Mouse (Mus musculus) gastrocnemius, adult 2 months (tissue): Measurements from ENCODE around the gene Trim47. TPM values are rescaled to one million over a fixed set of nuclear protein-coding genes. Genes with fewer than 3 reads are reported as not detected.

Source experiments
- DNase-seq: peaks from one replicate; pipeline ENCODE4 v3.0.0; 2022
- H3K27ac ChIP-seq: fragments of 200-600 bp; 2 replicates; pipeline ENCODE4 v1.8.1; 2022; ENCODE audit warnings: mild to moderate bottlenecking
- H3K4me3 ChIP-seq: fragments of 200-600 bp; 2 replicates; pipeline ENCODE4 v1.8.1; 2022; ENCODE audit warnings: mild to moderate bottlenecking, moderate library complexity
- CTCF ChIP-seq: fragments of 200-600 bp; IDR thresholded peaks from 2 replicates; pipeline ENCODE4 v1.8.1; 2022; ENCODE audit warnings: antibody characterized with exemption, mild to moderate bottlenecking, moderate library complexity
- intact Hi-C: fragments of 180-260 bp; cut with DNase I; formaldehyde crosslinking; loops from one replicate; pipeline ENCODE4 v1.15.1; 2025
- total RNA-seq, 2 experiments: library from RNA; stranded (reverse); gene quantifications; 2 replicates each; pipeline ENCODE4 v1.2.3; 2021

The Trim47 gene
- total RNA-seq, 2 experiments from 2014 or later, result 6.0 to 12.2 TPM

- intact Hi-C loops, result no loop called here
- no peak for TF ChIP-seq CTCF
- DNase-seq, result peak; percentile 16
- H3K4me3 ChIP-seq, result no peak overlapping the region
- no peak overlapping the region for H3K27ac ChIP-seq
These were observed 50.2 kb downstream of the Trim47 start for GRCm38 (mm10) chr11:116076836-116077235.

DNA sequence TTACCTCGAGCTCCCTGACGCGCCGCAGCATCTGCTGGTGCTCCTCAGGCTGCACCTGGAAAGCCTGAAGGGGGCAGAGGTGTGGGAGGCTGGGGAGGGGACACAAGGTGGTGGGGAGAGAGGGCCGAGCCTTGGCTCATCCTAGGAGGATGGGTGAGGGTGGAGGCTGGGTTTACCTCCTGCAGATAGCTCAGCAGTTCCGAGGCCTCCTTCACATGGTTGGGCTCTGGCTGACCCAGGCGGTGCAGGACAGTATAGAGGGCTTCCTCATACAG is 50.8 kb downstream of the Trim47 start:
- no peak for TF ChIP-seq CTCF
- no peak overlapping the region for H3K27ac ChIP-seq
- intact Hi-C loops, result no loop called here
- no peak overlapping the region for H3K4me3 ChIP-seq
- peak; percentile 20 for DNase-seq

- no peak overlapping the region for H3K4me3 ChIP-seq
- TF ChIP-seq CTCF, result no peak
- intact Hi-C loops, result no loop called here
- peak; percentile 17 for DNase-seq
- H3K27ac ChIP-seq, result no peak overlapping the region
These were observed 51.3 kb downstream of the Trim47 start for GRCm38 (mm10) chr11:116075539-116076265.

DNA sequence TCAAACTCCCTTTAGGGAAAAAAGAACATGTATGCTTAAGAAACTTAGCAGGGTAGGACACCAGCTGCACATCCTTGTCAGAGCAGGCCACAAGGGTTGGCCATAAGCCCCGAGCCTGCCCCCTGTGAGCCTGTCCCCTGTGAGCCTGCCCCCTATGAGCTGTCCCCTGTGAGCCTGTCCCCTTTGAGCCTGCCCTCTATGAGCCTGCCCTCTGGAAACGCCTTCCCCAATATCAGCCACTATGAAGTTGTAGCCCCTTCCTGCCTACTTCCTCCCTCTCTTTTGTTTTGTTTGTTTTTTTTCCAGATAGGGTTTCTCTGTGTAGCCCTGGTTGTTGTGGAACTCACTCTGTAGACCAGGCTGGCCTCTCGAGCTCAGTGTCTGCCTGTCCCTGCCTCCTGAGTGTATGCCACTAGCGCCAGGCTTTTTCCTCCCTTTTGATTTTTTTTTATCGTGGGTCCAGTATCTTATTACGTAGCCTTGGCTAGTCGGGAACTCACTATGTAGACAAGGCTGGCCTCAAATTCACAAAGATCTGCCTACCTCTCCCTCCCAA is 52.5 kb downstream of the Trim47 start:
- intact Hi-C loops, result no loop called here
- no peak for TF ChIP-seq CTCF
- peak; percentile 12 for DNase-seq

GRCm38 (mm10) chr11:116072608-116073007 is 54.4 kb downstream of the Trim47 start:
- DNase-seq, result peak; percentile 11
- TF ChIP-seq CTCF, result no peak
- H3K4me3 ChIP-seq, result no peak overlapping the region
- no peak overlapping the region for H3K27ac ChIP-seq
- intact Hi-C loops, result no loop called here

More for the DNA sequence above, 52.5 kb downstream of the Trim47 start:
- H3K4me3 ChIP-seq, result no peak overlapping the region
- H3K27ac ChIP-seq, result no peak overlapping the region

- no peak overlapping the region for H3K27ac ChIP-seq
- H3K4me3 ChIP-seq, result no peak overlapping the region
- intact Hi-C loops, result no loop called here
- DNase-seq, result peak; percentile 22
- TF ChIP-seq CTCF, result peak; percentile 45
These were observed 55.5 kb downstream of the Trim47 start for GRCm38 (mm10) chr11:116071510-116071909.

DNA sequence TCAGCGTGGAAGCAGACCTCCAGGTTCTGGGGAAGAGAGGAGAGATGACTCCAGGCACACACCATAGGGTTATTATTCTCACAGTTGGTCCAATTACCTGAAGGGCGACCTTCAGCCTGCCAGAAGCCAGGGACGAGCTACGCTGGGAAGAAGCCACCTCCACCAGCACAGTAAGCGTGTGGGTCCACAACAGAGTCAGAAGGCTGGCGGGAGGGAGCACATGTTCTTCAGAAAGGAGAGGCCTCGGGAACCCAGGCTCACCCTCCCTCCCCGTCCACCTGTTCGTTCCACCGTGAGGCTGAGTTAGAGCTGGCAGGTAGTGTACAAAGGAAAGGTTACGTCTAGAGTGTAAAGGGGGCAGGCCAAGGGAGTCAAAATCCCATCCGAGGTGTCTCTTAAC is 61.7 kb downstream of the Trim47 start:
- H3K27ac ChIP-seq, result no peak overlapping the region
- TF ChIP-seq CTCF, result no peak
- no peak for DNase-seq
- intact Hi-C loops, result no loop called here
- no peak overlapping the region for H3K4me3 ChIP-seq

DNA sequence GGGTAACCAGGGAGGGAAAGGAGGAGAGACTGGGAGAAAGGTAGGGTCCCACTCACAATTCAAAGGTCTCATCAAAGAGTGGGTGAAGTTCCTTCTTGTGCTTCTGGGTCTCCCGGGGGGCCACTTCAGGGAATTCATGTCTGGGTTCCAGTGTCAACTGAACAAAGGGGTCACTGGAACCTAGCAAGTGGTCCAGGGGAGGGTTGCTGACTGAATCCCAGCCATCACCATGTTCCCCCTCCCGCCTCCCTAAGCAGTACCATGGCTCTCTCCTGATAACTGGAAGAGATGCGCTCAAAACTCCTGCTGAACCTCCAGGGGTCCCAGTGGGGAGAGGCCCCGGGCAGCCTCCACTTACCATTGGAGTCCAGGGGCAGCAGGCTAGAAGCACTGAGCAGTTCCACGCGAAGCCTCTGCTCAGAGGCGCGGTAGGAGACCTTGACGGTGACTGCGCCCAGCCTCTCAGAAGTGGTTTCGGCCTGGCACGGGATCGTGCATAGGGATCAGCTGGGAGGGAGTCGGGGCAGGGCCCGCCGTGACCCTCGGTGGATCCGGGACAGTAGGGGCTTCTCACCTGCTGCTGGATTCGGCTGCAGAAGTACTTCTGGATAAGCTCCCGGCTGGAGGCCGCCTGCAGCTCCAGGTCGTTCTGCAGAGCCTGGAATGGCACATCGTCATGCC is 62.7 kb downstream of the Trim47 start:
- TF ChIP-seq CTCF, result no peak
- Histone ChIP-seq H3K4me3 (no peak overlapping the region), H3K27ac (no peak overlapping the region)
- intact Hi-C loops, result no loop called here
- DNase-seq, result no peak

DNA sequence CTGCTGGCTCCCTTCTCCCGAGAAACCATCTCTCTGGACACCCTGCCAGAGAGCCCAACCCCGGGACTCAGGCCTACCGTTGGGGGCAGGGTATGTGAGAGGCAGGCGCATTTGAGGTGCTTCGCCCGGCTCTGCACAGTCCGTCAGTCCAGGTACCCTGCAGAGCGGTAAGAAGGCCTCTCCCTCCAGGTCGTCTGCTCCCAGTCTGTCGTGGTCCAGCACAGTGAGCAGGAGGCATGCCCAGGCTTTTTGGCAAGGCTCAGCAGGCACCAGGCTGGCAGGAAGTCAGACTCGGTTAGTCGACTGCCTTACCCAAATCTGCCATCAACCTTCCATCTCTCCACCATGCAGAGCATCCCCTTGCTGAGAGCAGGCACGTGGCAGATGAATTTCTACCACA is 63.4 kb downstream of the Trim47 start:
- H3K4me3 ChIP-seq, result no peak overlapping the region
- no peak overlapping the region for H3K27ac ChIP-seq
- DNase-seq, result no peak
- intact Hi-C loops, result loop anchor here (2.0 kb wide), 1 partner anchor 27 kb away; no protein-coding TSS in a partner anchor
- TF ChIP-seq CTCF, result no peak

DNA sequence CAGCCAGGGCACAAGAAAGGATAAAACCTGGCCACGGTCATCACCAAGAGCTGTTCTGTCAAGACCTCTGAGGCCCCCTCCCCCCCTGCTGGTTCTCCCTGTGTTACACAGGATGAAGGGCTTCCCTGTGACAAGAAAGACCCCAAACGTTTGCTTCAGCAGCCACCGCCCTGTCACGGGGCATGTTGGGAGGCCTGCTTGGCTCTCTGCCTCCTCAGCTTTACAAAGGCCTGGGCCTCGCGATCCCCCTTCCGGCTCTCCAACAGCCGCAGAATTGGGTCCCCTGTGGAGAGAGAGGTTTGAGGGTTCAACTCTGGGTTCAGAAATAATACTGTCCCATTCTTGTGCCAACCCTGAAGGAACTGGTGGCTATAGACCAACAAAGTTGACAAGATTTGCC is 64.5 kb downstream of the Trim47 start:
- no peak overlapping the region for H3K27ac ChIP-seq
- intact Hi-C loops, result loop anchor here (2.0 kb wide), 1 partner anchor 26 kb away; no protein-coding TSS in a partner anchor
- no peak overlapping the region for H3K4me3 ChIP-seq
- no peak for DNase-seq
- TF ChIP-seq CTCF, result no peak

DNA sequence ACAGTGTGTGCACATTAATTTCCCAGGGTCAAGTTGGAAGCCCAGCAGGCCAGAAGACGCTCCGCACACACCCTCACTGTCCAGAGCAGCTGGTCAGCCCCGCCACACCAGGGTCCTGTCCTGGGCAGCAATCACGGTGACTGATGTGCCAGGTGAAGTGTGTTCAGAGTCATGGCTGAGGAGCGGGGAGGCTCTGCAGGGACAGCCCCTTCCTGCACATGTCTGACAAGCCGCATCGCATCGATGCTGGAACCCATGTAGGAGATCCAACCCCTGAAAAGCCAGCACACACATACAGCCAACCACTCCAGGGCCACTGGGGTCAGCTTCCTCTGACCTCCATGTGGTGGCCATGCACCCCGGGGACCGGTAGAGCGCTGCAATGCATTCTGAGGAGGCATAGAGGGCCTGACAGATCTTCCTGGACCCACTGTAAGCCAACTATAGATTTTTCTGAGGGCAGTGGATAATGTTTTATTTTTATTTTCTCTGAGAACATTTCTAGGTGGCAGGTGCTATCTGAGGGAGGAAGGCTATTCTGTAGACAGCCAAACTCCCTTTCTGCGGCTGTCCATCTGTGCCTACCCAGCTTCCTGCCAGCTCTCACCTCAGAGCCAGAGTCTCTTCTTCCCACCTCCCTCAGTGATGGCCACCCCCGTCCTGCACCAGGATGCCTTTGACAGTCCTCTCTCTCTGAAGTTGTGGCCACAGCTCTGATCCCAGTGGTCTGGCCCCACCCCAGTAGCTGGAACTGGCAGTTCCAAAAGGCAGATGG is 65.2 kb downstream of the Trim47 start:
- TF ChIP-seq CTCF, result no peak
- DNase-seq, result no peak
- Histone ChIP-seq H3K4me3 (no peak overlapping the region), H3K27ac (no peak overlapping the region)
- intact Hi-C loops, result loop anchor here (2.0 kb wide), 1 partner anchor 25 kb away; no protein-coding TSS in a partner anchor

DNA sequence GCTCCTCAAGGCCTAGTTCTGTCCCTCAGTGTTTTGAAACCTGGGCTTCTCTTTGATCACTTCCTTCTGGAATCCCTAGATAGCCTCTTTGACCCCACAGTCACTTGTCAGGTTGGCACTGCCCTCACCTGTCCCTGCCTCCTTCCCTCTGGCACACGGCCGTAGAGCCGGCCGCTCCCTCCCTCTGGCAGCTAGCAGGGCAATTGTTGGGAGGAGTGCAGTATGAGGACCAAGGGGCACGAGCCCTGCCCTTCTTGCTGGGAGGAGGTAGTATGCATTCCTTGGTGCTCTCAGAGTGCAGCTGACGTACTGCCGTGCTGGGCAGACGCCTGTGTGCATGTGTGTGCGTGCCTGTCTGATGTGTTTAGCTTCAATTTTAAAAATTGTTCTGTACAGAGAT is 66.4 kb downstream of the Trim47 start:
- no peak for TF ChIP-seq CTCF
- DNase-seq, result no peak
- H3K27ac ChIP-seq, result no peak overlapping the region
- no peak overlapping the region for H3K4me3 ChIP-seq
- intact Hi-C loops, result no loop called here

GRCm38 (mm10) chr11:116059691-116060025 is 67.4 kb downstream of the Trim47 start:
- DNase-seq, result no peak
- intact Hi-C loops, result no loop called here
- Histone ChIP-seq H3K4me3 (no peak overlapping the region), H3K27ac (no peak overlapping the region)
- no peak for TF ChIP-seq CTCF
